Comparison of ENCODE assay signal across 8 mouse cellular contexts in the genomic region with DNA sequence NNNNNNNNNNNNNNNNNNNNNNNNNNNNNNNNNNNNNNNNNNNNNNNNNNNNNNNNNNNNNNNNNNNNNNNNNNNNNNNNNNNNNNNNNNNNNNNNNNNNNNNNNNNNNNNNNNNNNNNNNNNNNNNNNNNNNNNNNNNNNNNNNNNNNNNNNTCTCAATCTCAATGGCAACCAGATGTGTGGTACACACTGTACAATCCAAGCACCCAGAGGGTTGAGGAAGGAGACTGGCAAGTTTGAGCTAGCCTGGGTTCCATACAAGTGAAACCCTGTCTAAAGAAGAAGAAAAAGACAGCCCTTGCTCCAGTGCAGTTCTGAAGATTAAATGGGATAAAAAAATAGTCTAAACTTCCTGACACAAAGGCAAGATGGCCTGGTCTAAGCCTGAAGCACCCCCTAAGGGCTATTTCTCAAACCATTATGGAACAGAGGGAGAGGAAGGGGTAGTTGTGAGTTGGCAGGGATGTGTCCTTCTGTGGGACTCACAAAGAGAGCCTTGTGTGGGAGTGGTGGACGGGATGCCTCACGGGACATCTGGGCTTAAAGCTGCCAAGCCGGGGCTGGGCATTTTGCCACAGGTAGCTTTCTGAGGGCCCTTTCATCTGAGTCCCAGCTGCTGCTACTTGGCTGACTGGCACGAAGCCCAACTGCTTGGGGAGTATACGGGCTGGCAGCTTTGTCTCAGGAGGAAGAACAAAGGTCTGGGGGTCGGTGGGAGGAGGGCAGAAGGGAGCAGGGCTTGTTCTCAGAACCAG. TPM values are rescaled to one million over a fixed set of nuclear protein-coding genes. Genes with fewer than 3 reads are reported as not detected.
A peak's percentile ranks its signal among the peaks of the same experiment; 100 is the strongest.
DNase-seq lines count a peak whose midpoint lies in the region; ATAC-seq and TF ChIP-seq lines count a peak whose summit lies in the region.

No protein-coding gene starts in this region.

- H3K4me2 ChIP-seq in hindbrain, embryonic 16.5 days (ENCODE audit: low read length), result no peak overlapping the region
- H3K4me2 ChIP-seq in midbrain, embryonic 14.5 days (ENCODE audit: low read length), result no peak overlapping the region
- no peak overlapping the region for H3K4me2 ChIP-seq in liver, postnatal 0 days (ENCODE audit: low read depth, low read length)

- H3K4me3 ChIP-seq in hindbrain, embryonic 16.5 days (ENCODE audit: low read length), result no peak overlapping the region
- no peak overlapping the region for H3K4me3 ChIP-seq in midbrain, embryonic 14.5 days (replicated peaks; ENCODE audit: low read depth, low read length)
- H3K4me3 ChIP-seq in liver, postnatal 0 days (ENCODE audit: low read depth, low read length), result no peak overlapping the region

- TF ChIP-seq CTCF in liver, postnatal 0 days (IDR thresholded peaks at IDR 0.05; ENCODE audit: low read depth), result no peak

- TF ChIP-seq EP300 in liver, postnatal 0 days (IDR thresholded peaks at IDR 0.05; ENCODE audit: low read depth), result no peak

- DNase-seq in adipocyte (ENCODE audit: low spot score), result peak; percentile 85
- peak; percentile 85 for DNase-seq in cerebellum, adult 9-11 months
- peak; percentile 9 to 48 for DNase-seq in gastrocnemius, adult 8-10 months (ENCODE audit: low spot score in 2 of 2)
- DNase-seq in layer of hippocampus, postnatal 36 days, result peak; percentile 88 to 91
- DNase-seq in midbrain, embryonic 14.5 days, result peak; percentile 93
- peak; percentile 92 for DNase-seq in telencephalon, adult 2 months (ENCODE audit: low read depth, low spot score)
- DNase-seq in liver, postnatal 0 days, result no peak

- no peaks in the 10 kb centered on the region for H3K27me3 ChIP-seq in hindbrain, embryonic 16.5 days (replicated peaks; ENCODE audit: control insufficient read depth, insufficient read depth, low read length)
- no peaks in the 10 kb centered on the region for H3K27me3 ChIP-seq in midbrain, embryonic 14.5 days (ENCODE audit: control insufficient read depth, insufficient read depth, low read length)
- H3K27me3 ChIP-seq in liver, postnatal 0 days (ENCODE audit: insufficient read depth, low read length), result no peaks in the 10 kb centered on the region

- H3K9ac ChIP-seq in hindbrain, embryonic 16.5 days (ENCODE audit: low read depth, low read length), result no peak overlapping the region
- no peak overlapping the region for H3K9ac ChIP-seq in midbrain, embryonic 14.5 days (replicated peaks; ENCODE audit: low read length)
- no peak overlapping the region for H3K9ac ChIP-seq in liver, postnatal 0 days (replicated peaks)

- WGBS in hindbrain, embryonic 16.5 days, result 13% methylated on average over 6 of the region's 6 CpGs
- 24% methylated on average over 6 of the region's 6 CpGs for WGBS in midbrain, embryonic 14.5 days
- WGBS in liver, postnatal 0 days (ENCODE audit: insufficient replicate concordance), result 58% methylated on average over 6 of the region's 6 CpGs

- no peaks in the 10 kb centered on the region for H3K9me3 ChIP-seq in hindbrain, embryonic 16.5 days (ENCODE audit: control insufficient read depth, low read length)
- 0 out of 2 replicates have a peak, but pooled peaks cover 8% of the 10 kb centered on the region for H3K9me3 ChIP-seq in midbrain, embryonic 14.5 days (ENCODE audit: control insufficient read depth, low read length)
- H3K9me3 ChIP-seq in liver, postnatal 0 days (ENCODE audit: low read length), result peaks cover 6% of the 10 kb centered on the region

- H3K27ac ChIP-seq in hindbrain, embryonic 16.5 days (ENCODE audit: low read depth, low read length), result peak overlapping the region; percentile 79
- peak overlapping the region; percentile 84 for H3K27ac ChIP-seq in midbrain, embryonic 14.5 days (replicated peaks; ENCODE audit: low read depth, low read length)
- no peak overlapping the region for H3K27ac ChIP-seq in liver, postnatal 0 days (ENCODE audit: low read depth)

- no peaks in the 10 kb centered on the region for H3K36me3 ChIP-seq in hindbrain, embryonic 16.5 days (ENCODE audit: control insufficient read depth, insufficient read depth, low read length)
- no peaks in the 10 kb centered on the region for H3K36me3 ChIP-seq in midbrain, embryonic 14.5 days (ENCODE audit: control insufficient read depth, insufficient read depth, low read length)
- H3K36me3 ChIP-seq in liver, postnatal 0 days (replicated peaks; ENCODE audit: insufficient read depth, low read length), result no peaks in the 10 kb centered on the region

- peak; percentile 98 for ATAC-seq in hindbrain, embryonic 16.5 days
- ATAC-seq in midbrain, embryonic 14.5 days (ENCODE audit: low FRiP score, low TSS enrichment), result peak; percentile 93
- ATAC-seq in liver, postnatal 0 days, result no peak

- H3K4me1 ChIP-seq in hindbrain, embryonic 16.5 days (ENCODE audit: control insufficient read depth, insufficient read depth, low read depth, low read length), result no peaks in the 10 kb centered on the region
- H3K4me1 ChIP-seq in midbrain, embryonic 14.5 days (ENCODE audit: control insufficient read depth, insufficient read depth, low read length), result no peaks in the 10 kb centered on the region
- no peaks in the 10 kb centered on the region for H3K4me1 ChIP-seq in liver, postnatal 0 days (ENCODE audit: insufficient read depth)

RNA-seq across cellular contexts. Expression of gene Kctd14, which starts 4.8 kb away (rescaled TPM):
- under 1 TPM in 1 of 4 experiments, not detected in 3; 0.17 TPM for total RNA-seq in gastrocnemius, adult 8-10 months (2022)
- polyA plus RNA-seq in hindbrain, embryonic 16.5 days (2015; fragmentation: Nextera tagmentation; extraction: Ambion mirVana), result 1.2 and 1.8 TPM in 2 replicates
- 1 to 10 TPM; 4.3 to 4.8 TPM for total RNA-seq in layer of hippocampus, postnatal 36 days (2021)
- 0.93 and 1.1 TPM in 2 replicates for polyA plus RNA-seq in midbrain, embryonic 14.5 days (2014; fragmentation: Nextera tagmentation; extraction: Ambion mirVana)
- polyA plus RNA-seq in liver, postnatal 0 days (2015; fragmentation: Nextera tagmentation; extraction: Ambion mirVana), result 3.9 and 5.0 TPM in 2 replicates

RNA-seq across cellular contexts. Expression of gene Thrsp, which starts 28.8 kb away (rescaled TPM):
- total RNA-seq in gastrocnemius, adult 8-10 months (2022), result 10 to 100 TPM in 3 of 4 experiments, 1 to 10 TPM in 1; 9.5 to 19.3 (median 15.2) TPM
- 4.2 and 4.6 TPM in 2 replicates for polyA plus RNA-seq in hindbrain, embryonic 16.5 days (2015; fragmentation: Nextera tagmentation; extraction: Ambion mirVana)
- total RNA-seq in layer of hippocampus, postnatal 36 days (2021), result 10 to 100 TPM; 36.2 to 45.8 TPM
- 1.2 and 1.7 TPM in 2 replicates for polyA plus RNA-seq in midbrain, embryonic 14.5 days (2014; fragmentation: Nextera tagmentation; extraction: Ambion mirVana)
- 2.0 and 2.1 TPM in 2 replicates for polyA plus RNA-seq in liver, postnatal 0 days (2015; fragmentation: Nextera tagmentation; extraction: Ambion mirVana)

RNA-seq across cellular contexts. Expression of gene Ints4, which starts 34.4 kb away (rescaled TPM):
- total RNA-seq in gastrocnemius, adult 8-10 months (2022), result 10 to 100 TPM; 24.8 to 29.8 (median 25.7) TPM
- 43.3 and 50.1 TPM in 2 replicates for polyA plus RNA-seq in hindbrain, embryonic 16.5 days (2015; fragmentation: Nextera tagmentation; extraction: Ambion mirVana)
- 10 to 100 TPM; 31.5 to 32.4 TPM for total RNA-seq in layer of hippocampus, postnatal 36 days (2021)
- 32.5 and 49.3 TPM in 2 replicates for polyA plus RNA-seq in midbrain, embryonic 14.5 days (2014; fragmentation: Nextera tagmentation; extraction: Ambion mirVana)
- 10.3 TPM in 2 replicates for polyA plus RNA-seq in liver, postnatal 0 days (2015; fragmentation: Nextera tagmentation; extraction: Ambion mirVana)

RNA-seq across cellular contexts. Expression of gene Ndufc2, which starts 46.5 kb away (rescaled TPM):
- total RNA-seq in gastrocnemius, adult 8-10 months (2022), result 100 to 1,000 TPM; 261 to 279 (median 268) TPM
- polyA plus RNA-seq in hindbrain, embryonic 16.5 days (2015; fragmentation: Nextera tagmentation; extraction: Ambion mirVana), result 431 and 501 TPM in 2 replicates
- 100 to 1,000 TPM; 221 to 238 TPM for total RNA-seq in layer of hippocampus, postnatal 36 days (2021)
- 450 and 544 TPM in 2 replicates for polyA plus RNA-seq in midbrain, embryonic 14.5 days (2014; fragmentation: Nextera tagmentation; extraction: Ambion mirVana)
- polyA plus RNA-seq in liver, postnatal 0 days (2015; fragmentation: Nextera tagmentation; extraction: Ambion mirVana), result 323 and 339 TPM in 2 replicates
